In the genomic region with DNA sequence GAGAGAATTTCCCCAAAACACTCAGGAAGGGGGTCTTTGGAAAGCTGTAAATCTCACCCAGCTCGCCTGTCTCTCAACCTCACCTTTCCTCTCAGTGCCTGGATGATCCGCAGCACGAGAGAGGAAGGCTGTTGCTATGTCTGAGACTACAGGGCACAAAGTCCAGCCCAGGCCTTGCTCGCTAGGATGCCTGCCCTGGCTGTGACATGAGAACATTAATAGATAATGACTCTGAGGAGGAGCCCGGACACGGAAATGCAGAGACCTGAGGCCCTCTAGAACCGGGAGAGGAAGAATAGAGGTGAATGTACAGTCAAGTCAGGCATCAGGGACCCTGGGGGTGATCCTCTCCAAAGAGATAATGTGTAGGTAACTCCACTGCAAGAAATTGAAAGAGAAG, we compare ENCODE assay signal across 22 mouse cellular contexts. TPM values are rescaled to one million over a fixed set of nuclear protein-coding genes. Genes with fewer than 3 reads are reported as not detected.
DNase-seq lines count a peak whose midpoint lies in the region; ATAC-seq and TF ChIP-seq lines count a peak whose summit lies in the region.
"Had no signal": no experiment of that assay in that cellular context is flagged by ENCODE, and none has a peak within 500 bp of the region (broad histone marks: within the 10 kb centered on the region; RNA-seq: fewer than 3 reads in every experiment).

No protein-coding gene starts in this region.

- H3K4me2 ChIP-seq in heart, embryonic 16.5 days (ENCODE audit: low read depth, low read length): peak overlapping the region; percentile 19; the same call in 1 of the 2 replicates
- peak overlapping the region; percentile 37 for H3K4me2 ChIP-seq in kidney, embryonic 16.5 days (replicated peaks; ENCODE audit: low read depth, low read length)
- H3K4me2 ChIP-seq: embryonic facial prominence, embryonic 12.5 days had no signal

- no peak overlapping the region; the same call in 1 of the 2 replicates for H3K4me3 ChIP-seq in heart, embryonic 16.5 days (ENCODE audit: low read length)
- H3K4me3 ChIP-seq in kidney, embryonic 16.5 days (ENCODE audit: low read length): peak overlapping the region; percentile 26
- H3K4me3 ChIP-seq in small intestine, adult 2 months (ENCODE audit: low read depth, low read length): peak overlapping the region; percentile 84
- H3K4me3 ChIP-seq: embryonic facial prominence, embryonic 12.5 days; limb, embryonic 13.5 days; midbrain, embryonic 15.5 days had no signal

- no peaks in the 10 kb centered on the region for H3K9me3 ChIP-seq in heart, embryonic 16.5 days (replicated peaks; ENCODE audit: control insufficient read depth, low read length)
- no peaks in the 10 kb centered on the region for H3K9me3 ChIP-seq in kidney, embryonic 16.5 days (ENCODE audit: low read length)
- H3K9me3 ChIP-seq: embryonic facial prominence, embryonic 12.5 days; limb, embryonic 13.5 days; midbrain, embryonic 15.5 days had no signal

- WGBS in heart, embryonic 16.5 days: 55% methylated on average over 7 of the region's 7 CpGs
- 36% methylated on average over 7 of the region's 7 CpGs for WGBS in kidney, embryonic 16.5 days
- 26% methylated on average over 7 of the region's 7 CpGs for WGBS in small intestine, adult 2 months

- no peak overlapping the region for H3K27ac ChIP-seq in heart, embryonic 16.5 days (ENCODE audit: low read length)
- H3K27ac ChIP-seq in kidney, embryonic 16.5 days (ENCODE audit: low read length): peak overlapping the region; percentile 73
- H3K27ac ChIP-seq in small intestine, adult 2 months (ENCODE audit: insufficient read depth, low read depth, low read length): peak overlapping the region; percentile 98
- H3K27ac ChIP-seq: embryonic facial prominence, embryonic 12.5 days; limb, embryonic 13.5 days; liver, embryonic 14.5 days had no signal

- no peak for ATAC-seq in heart, embryonic 16.5 days (replicated peaks; ENCODE audit: extremely low read depth, insufficient read depth, low FRiP score)
- peak; percentile 58 for ATAC-seq in kidney, embryonic 16.5 days (ENCODE audit: low FRiP score, low TSS enrichment)
- no peak for ATAC-seq in frontal cortex, adult (ENCODE audit: low TSS enrichment)
- ATAC-seq in megakaryocyte-erythroid progenitor cell, adult 5-6 weeks (replicated peaks; ENCODE audit: low FRiP score, low TSS enrichment, poor library complexity, severe bottlenecking): no peak
- ATAC-seq: forebrain, embryonic 16.5 days had no signal

- no peak for TF ChIP-seq CTCF in small intestine, adult 2 months (IDR thresholded peaks at IDR 0.05; ENCODE audit: extremely low read depth, insufficient read length, insufficient replicate concordance, low read depth, low read length)

- H3K27me3 ChIP-seq in heart, embryonic 16.5 days (ENCODE audit: control insufficient read depth, insufficient read depth, low read length): no peaks in the 10 kb centered on the region
- no peaks in the 10 kb centered on the region for H3K27me3 ChIP-seq in kidney, embryonic 16.5 days (ENCODE audit: insufficient read depth, low read length)
- H3K27me3 ChIP-seq in small intestine, adult 2 months (ENCODE audit: control insufficient read depth, insufficient read depth, low read length): no peaks in the 10 kb centered on the region
- H3K27me3 ChIP-seq: limb, embryonic 13.5 days; midbrain, embryonic 15.5 days had no signal

- peak; percentile 74; the same call in 1 of the 2 replicates for TF ChIP-seq POLR2A in small intestine, adult 2 months (IDR thresholded peaks at IDR 0.05; ENCODE audit: low read depth, low read length)

- H3K9ac ChIP-seq in heart, embryonic 16.5 days (ENCODE audit: low read length): peak overlapping the region; percentile 2
- peak overlapping the region; percentile 45; the same call in 1 of the 2 replicates for H3K9ac ChIP-seq in kidney, embryonic 16.5 days (replicated peaks; ENCODE audit: low read length)
- H3K9ac ChIP-seq: embryonic facial prominence, embryonic 12.5 days; limb, embryonic 13.5 days; liver, embryonic 14.5 days had no signal

- DNase-seq in heart, adult 11 months: no peak
- DNase-seq in kidney, adult 11 months: peak; percentile 80
- DNase-seq in testis, postnatal 10 days (ENCODE audit: low spot score): no peak
- DNase-seq: adrenal gland, postnatal 25 days; cerebellum, adult 2 months; gastrocnemius, postnatal 10 days; thymus, postnatal 36 days had no signal

- no peaks in the 10 kb centered on the region for H3K36me3 ChIP-seq in heart, embryonic 16.5 days (ENCODE audit: control insufficient read depth, insufficient read depth)
- H3K36me3 ChIP-seq in kidney, embryonic 16.5 days (ENCODE audit: insufficient read depth, low read length): no peaks in the 10 kb centered on the region
- H3K36me3 ChIP-seq in small intestine, adult 2 months (ENCODE audit: control insufficient read depth, insufficient read depth, low read length): peaks cover 12% of the 10 kb centered on the region
- H3K36me3 ChIP-seq: embryonic facial prominence, embryonic 12.5 days; limb, embryonic 13.5 days; midbrain, embryonic 15.5 days had no signal

- H3K4me1 ChIP-seq in heart, embryonic 16.5 days (ENCODE audit: control insufficient read depth, insufficient read depth, low read length): 0 out of 2 replicates have a peak, but pooled peaks cover 2% of the 10 kb centered on the region
- H3K4me1 ChIP-seq in kidney, embryonic 16.5 days (ENCODE audit: insufficient read depth, low read length): peaks cover 16% of the 10 kb centered on the region
- peaks cover 9% of the 10 kb centered on the region for H3K4me1 ChIP-seq in small intestine, adult 2 months (ENCODE audit: control insufficient read depth, insufficient read depth, insufficient read length, low read length)

RNA-seq across cellular contexts. Expression of gene Ush1c, which starts 1.1 kb away (rescaled TPM):
- 2.5 and 2.7 TPM in 2 replicates for polyA plus RNA-seq in heart, embryonic 16.5 days (2015; fragmentation: Nextera tagmentation; extraction: Ambion mirVana)
- polyA plus RNA-seq in kidney, embryonic 16.5 days (2015; fragmentation: Nextera tagmentation; extraction: Ambion mirVana): 23.9 and 26.1 TPM in 2 replicates
- polyA plus RNA-seq in small intestine, adult 2 months (2012; rRNA removed): 34.5 and 105 TPM in 2 replicates
- not detected in 2 replicates for total RNA-seq in megakaryocyte-erythroid progenitor cell, adult 5-6 weeks (2014; fragmentation: Nextera tagmentation)
- not detected in 2 replicates for total RNA-seq in megakaryocyte-erythroid progenitor cell, adult 5-6 weeks (2017)
- total RNA-seq: common myeloid progenitor, adult 5-6 weeks; layer of hippocampus, postnatal 14 days; megakaryocyte progenitor cell, adult 5-6 weeks had no signal

RNA-seq across cellular contexts. Expression of gene Otog, which starts 3.6 kb away (rescaled TPM):
- 0.02 TPM in 1 of 2 replicates, not detected in the other for polyA plus RNA-seq in heart, embryonic 16.5 days (2015; fragmentation: Nextera tagmentation; extraction: Ambion mirVana)
- polyA plus RNA-seq in kidney, embryonic 16.5 days (2015; fragmentation: Nextera tagmentation; extraction: Ambion mirVana): 0.05 and 0.08 TPM in 2 replicates
- polyA plus RNA-seq in small intestine, adult 2 months (2012; rRNA removed): 0.04 TPM in 1 of 2 replicates, not detected in the other
- not detected in 2 replicates for total RNA-seq in megakaryocyte-erythroid progenitor cell, adult 5-6 weeks (2014; fragmentation: Nextera tagmentation)
- total RNA-seq in megakaryocyte-erythroid progenitor cell, adult 5-6 weeks (2017): not detected in 2 replicates
- total RNA-seq: common myeloid progenitor, adult 5-6 weeks; heart, postnatal 10 days; megakaryocyte progenitor cell, adult 5-6 weeks had no signal
- polyA plus RNA-seq: forebrain, embryonic 16.5 days; liver, embryonic 14.5 days; lung, embryonic 16.5 days; midbrain, embryonic 15.5 days had no signal

RNA-seq across cellular contexts. Expression of gene Abcc8, which starts 57.4 kb away (rescaled TPM):
- 26.3 and 32.3 TPM in 2 replicates for polyA plus RNA-seq in heart, embryonic 16.5 days (2015; fragmentation: Nextera tagmentation; extraction: Ambion mirVana)
- 2.6 and 3.5 TPM in 2 replicates for polyA plus RNA-seq in kidney, embryonic 16.5 days (2015; fragmentation: Nextera tagmentation; extraction: Ambion mirVana)
- 1.3 and 2.4 TPM in 2 replicates for polyA plus RNA-seq in small intestine, adult 2 months (2012; rRNA removed)
- not detected in 2 replicates for total RNA-seq in megakaryocyte-erythroid progenitor cell, adult 5-6 weeks (2014; fragmentation: Nextera tagmentation)
- total RNA-seq in megakaryocyte-erythroid progenitor cell, adult 5-6 weeks (2017): not detected in 2 replicates
- total RNA-seq: common myeloid progenitor, adult 5-6 weeks; megakaryocyte progenitor cell, adult 5-6 weeks had no signal
